Mouse (Mus musculus) lung, embryonic 14.5 days (tissue): ENCODE results near the gene Prr12. TPM values are rescaled to one million over a fixed set of nuclear protein-coding genes. Genes with fewer than 3 reads are reported as not detected.

Experiments
- ATAC-seq: fragments of 200-750 bp; cut with Nextera tagmentation; 2 replicates; pipeline ENCODE4 v1.8.0; 2017; ENCODE audit warnings: mild to moderate bottlenecking, moderate TSS enrichment, moderate library complexity; ENCODE audit not compliant: insufficient read depth
- DNase-seq: peaks from one replicate; pipeline ENCODE4 v3.0.0-alpha.2; 2015
- H3K27ac ChIP-seq: fragments of 300-500 bp; sonication (generic); 2 replicates; pipeline ENCODE4 v1.5.1; 2014; ENCODE audit warnings: low read depth, mild to moderate bottlenecking, moderate library complexity
- H3K27me3 ChIP-seq: fragments of 300-500 bp; sonication (generic); 2 replicates; pipeline ENCODE4 v1.6.1; 2014; ENCODE audit warnings: low read length, control low read depth; ENCODE audit not compliant: insufficient read depth
- H3K36me3 ChIP-seq: fragments of 300-500 bp; sonication (generic); 2 replicates; pipeline ENCODE4 v1.6.1; 2014; ENCODE audit warnings: control low read depth; ENCODE audit not compliant: insufficient read depth
- H3K4me1 ChIP-seq: fragments of 300-500 bp; sonication (generic); 2 replicates; pipeline ENCODE4 v1.6.1; 2014; ENCODE audit warnings: antibody characterized with exemption, control low read depth; ENCODE audit not compliant: insufficient read depth
- H3K4me2 ChIP-seq: fragments of 300-500 bp; sonication (generic); 2 replicates; pipeline ENCODE4 v1.6.1; 2014; ENCODE audit warnings: mild to moderate bottlenecking
- H3K4me3 ChIP-seq: fragments of 300-500 bp; sonication (generic); 2 replicates; pipeline ENCODE4 v1.5.1; 2014; ENCODE audit warnings: low read depth, low read length
- H3K9ac ChIP-seq: fragments of 300-500 bp; sonication (generic); 2 replicates; pipeline ENCODE4 v1.6.1; 2014
- H3K9me3 ChIP-seq: fragments of 300-500 bp; sonication (generic); 2 replicates; pipeline ENCODE4 v1.6.1; 2016; ENCODE audit warnings: low read depth, low read length, control low read depth
- CTCF ChIP-seq: IDR thresholded peaks from 2 replicates; pipeline ENCODE4 v1.5.1; 2016; ENCODE audit warnings: antibody characterized with exemption, low read depth
- WGBS: fragments of 180-500 bp; shearing (Covaris S2); extraction: QIAGEN DNeasy Blood & Tissue Kit; methylation state at CpG from one replicate; pipeline ENCODE4 v1.1.7; 2014; 5-methylcytosine and 5-hydroxymethylcytosine counted together
- polyA plus RNA-seq: library from polyadenylated mRNA; unstranded; fragments of >200 nt; fragmentation: Nextera tagmentation; extraction: Ambion mirVana; gene quantifications from 2 replicates; pipeline ENCODE4 v1.2.1, GENCODE M21; 2014

Gene Prr12
- polyA plus RNA-seq, 1 experiment from 2014 or later, result 16.2 TPM

DNA sequence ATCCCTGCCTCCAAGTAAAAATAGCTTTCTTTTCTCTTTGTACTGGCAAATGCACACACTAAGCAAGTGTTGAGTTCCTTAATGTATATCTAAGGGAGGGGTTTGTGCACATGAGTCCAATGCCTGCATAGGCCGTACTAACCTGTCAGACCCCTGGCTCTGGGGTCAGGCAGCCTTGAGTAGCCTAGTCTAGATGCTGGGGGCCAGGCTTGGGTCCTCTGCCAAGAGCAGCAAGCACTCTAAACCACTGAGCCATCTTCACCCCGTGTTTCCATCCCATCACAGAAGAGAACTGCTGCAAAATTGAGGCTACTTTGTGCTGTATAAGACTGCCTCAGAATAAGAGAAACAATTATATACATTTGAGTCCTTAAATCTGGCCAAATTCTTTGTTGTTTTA lies 25.1 kb upstream of the Prr12 start:
- Histone ChIP-seq H3K27me3 (no peaks in the 10 kb centered on the region), H3K4me3 (no peak overlapping the region), H3K9ac (no peak overlapping the region), H3K4me1 (no peaks in the 10 kb centered on the region), H3K9me3 (no peaks in the 10 kb centered on the region), H3K27ac (no peak overlapping the region), H3K4me2 (no peak overlapping the region), H3K36me3 (peaks cover 56% of the 10 kb centered on the region)
- WGBS, result 82% methylated on average over 2 of the region's 2 CpGs
- ATAC-seq, result no peak
- TF ChIP-seq CTCF, result no peak
- no peak for DNase-seq

DNA sequence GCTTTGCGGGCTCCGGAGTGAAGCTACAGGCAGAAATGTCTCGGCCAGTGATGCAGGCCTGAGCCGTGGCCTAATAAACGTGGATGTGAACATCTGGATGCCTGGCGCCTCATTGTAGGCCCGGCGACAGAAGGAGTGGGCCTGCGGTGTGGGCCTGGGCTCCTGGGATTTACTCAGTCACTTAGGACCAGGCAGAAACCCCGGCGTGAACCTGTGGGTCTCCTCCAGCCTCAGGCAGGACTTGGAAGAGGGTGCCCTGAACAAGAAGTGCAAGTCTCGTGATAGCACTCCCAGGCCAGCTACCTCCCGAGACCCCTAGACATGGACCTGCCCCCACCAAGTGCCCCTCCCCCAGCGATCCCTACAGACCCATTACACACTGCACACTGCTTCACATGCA lies 24.6 kb upstream of the Prr12 start:
- no peaks in the 10 kb centered on the region for H3K27me3 ChIP-seq
- no peak overlapping the region for H3K4me2 ChIP-seq
- H3K4me1 ChIP-seq, result no peaks in the 10 kb centered on the region
- DNase-seq (no peak), ATAC-seq (no peak)
- WGBS, result 85% methylated on average over 14 of the region's 14 CpGs
- H3K36me3 ChIP-seq, result peaks cover 51% of the 10 kb centered on the region
- TF ChIP-seq CTCF, result no peak
- no peak overlapping the region for H3K27ac ChIP-seq
- H3K4me3 ChIP-seq, result no peak overlapping the region
- H3K9me3 ChIP-seq, result no peaks in the 10 kb centered on the region
- H3K9ac ChIP-seq, result no peak overlapping the region

DNA sequence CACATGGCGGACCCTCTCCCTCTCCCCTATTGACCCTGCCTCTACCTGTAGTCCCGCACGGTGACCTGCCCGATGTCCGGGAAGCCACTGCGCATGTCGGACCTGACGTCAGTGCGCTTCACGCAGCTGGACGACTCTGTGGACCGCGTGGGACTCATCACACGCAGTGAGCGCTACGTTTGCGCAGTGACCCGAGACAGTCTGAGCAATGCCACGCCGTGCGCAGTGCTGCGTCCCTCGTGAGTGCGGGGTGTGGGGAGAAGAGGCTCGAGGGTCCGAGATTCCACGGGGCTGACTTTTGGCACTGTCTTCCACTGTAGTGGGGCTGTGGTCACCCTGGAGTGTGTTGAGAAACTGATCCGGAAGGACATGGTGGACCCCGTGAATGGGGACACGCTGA lies 23.8 kb upstream of the Prr12 start:
- DNase-seq (no peak), ATAC-seq (no peak)
- H3K9me3 ChIP-seq, result no peaks in the 10 kb centered on the region
- H3K4me1 ChIP-seq, result no peaks in the 10 kb centered on the region
- no peak overlapping the region for H3K9ac ChIP-seq
- peaks cover 46% of the 10 kb centered on the region for H3K36me3 ChIP-seq
- 83% methylated on average over 30 of the region's 30 CpGs for WGBS
- no peak for TF ChIP-seq CTCF
- H3K4me2 ChIP-seq, result no peak overlapping the region
- no peak overlapping the region for H3K4me3 ChIP-seq
- H3K27me3 ChIP-seq, result no peaks in the 10 kb centered on the region
- no peak overlapping the region for H3K27ac ChIP-seq

- H3K36me3 ChIP-seq, result peaks cover 46% of the 10 kb centered on the region
- H3K4me1 ChIP-seq, result no peaks in the 10 kb centered on the region
- H3K9ac ChIP-seq, result no peak overlapping the region
- WGBS, result 68% methylated on average over 4 of the region's 4 CpGs
- ATAC-seq (no peak), DNase-seq (no peak)
- H3K27ac ChIP-seq, result no peak overlapping the region
- H3K4me3 ChIP-seq, result no peak overlapping the region
- no peak overlapping the region for H3K4me2 ChIP-seq
- TF ChIP-seq CTCF, result no peak
- H3K9me3 ChIP-seq, result no peaks in the 10 kb centered on the region
- no peaks in the 10 kb centered on the region for H3K27me3 ChIP-seq
Observed at GRCm38 (mm10) chr7:45075405-45075804, 22.7 kb upstream of the Prr12 start.

DNA sequence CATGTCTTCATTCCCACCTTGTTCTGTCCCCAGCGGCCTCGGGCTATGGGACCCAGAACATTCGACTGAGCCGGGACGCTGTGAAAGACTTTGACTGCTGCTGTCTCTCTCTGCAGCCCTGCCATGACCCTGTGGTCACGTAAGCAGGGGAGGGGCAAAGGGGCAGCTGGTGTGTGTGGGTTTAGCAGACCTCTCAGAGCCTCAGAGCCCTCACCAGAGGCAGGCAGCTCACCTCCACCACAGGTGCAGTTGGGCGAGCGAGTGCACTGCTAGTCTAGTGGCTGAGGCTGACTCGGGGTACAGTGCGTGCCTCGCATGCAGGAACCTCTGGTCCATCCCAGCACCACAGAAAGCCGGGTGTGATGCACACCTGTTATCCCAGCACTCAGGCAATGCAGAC lies 21.3 kb upstream of the Prr12 start:
- no peak for TF ChIP-seq CTCF
- ATAC-seq (no peak), DNase-seq (no peak)
- Histone ChIP-seq H3K9ac (no peak overlapping the region), H3K9me3 (no peaks in the 10 kb centered on the region), H3K27me3 (no peaks in the 10 kb centered on the region), H3K4me3 (no peak overlapping the region), H3K4me1 (no peaks in the 10 kb centered on the region), H3K4me2 (no peak overlapping the region), H3K27ac (no peak overlapping the region), H3K36me3 (peaks cover 46% of the 10 kb centered on the region)
- WGBS, result 84% methylated on average over 12 of the region's 12 CpGs

- 70% methylated on average over 7 of the region's 7 CpGs for WGBS
- Histone ChIP-seq H3K27ac (no peak overlapping the region), H3K4me3 (no peak overlapping the region), H3K9me3 (no peaks in the 10 kb centered on the region), H3K4me1 (no peaks in the 10 kb centered on the region), H3K4me2 (no peak overlapping the region), H3K9ac (no peak overlapping the region), H3K36me3 (peaks cover 44% of the 10 kb centered on the region), H3K27me3 (no peaks in the 10 kb centered on the region)
- DNase-seq, result no peak
- no peak for TF ChIP-seq CTCF
- no peak for ATAC-seq
Observed at GRCm38 (mm10) chr7:45073171-45073707, 20.6 kb upstream of the Prr12 start.

DNA sequence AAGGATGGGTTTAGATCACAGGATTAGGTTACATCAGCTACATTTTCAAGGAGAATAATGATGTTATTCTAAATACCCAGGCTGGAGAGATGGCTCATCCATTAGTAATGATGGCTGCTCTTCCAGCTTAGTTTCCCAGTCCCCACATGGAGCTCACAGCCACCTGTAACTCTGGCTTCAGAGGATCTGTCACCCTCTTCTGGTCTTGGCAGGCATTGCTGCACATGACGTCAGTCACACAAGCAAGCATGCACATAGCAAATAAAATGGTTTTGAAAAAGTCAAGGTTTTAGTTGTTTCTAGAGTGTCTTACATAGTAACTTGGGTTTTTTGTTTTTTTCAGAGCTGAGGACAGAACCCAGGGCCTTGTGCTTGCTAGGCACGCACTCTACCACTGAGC lies 19.5 kb upstream of the Prr12 start:
- Histone ChIP-seq H3K27ac (no peak overlapping the region), H3K4me3 (no peak overlapping the region), H3K9ac (no peak overlapping the region), H3K27me3 (no peaks in the 10 kb centered on the region), H3K4me2 (no peak overlapping the region), H3K4me1 (no peaks in the 10 kb centered on the region), H3K9me3 (no peaks in the 10 kb centered on the region), H3K36me3 (peaks cover 33% of the 10 kb centered on the region)
- ATAC-seq, result no peak
- peak; percentile 35 for DNase-seq
- whole genome bisulfite sequencing, result 74% methylated on average over 2 of the region's 2 CpGs
- peak; percentile 46; the same call in 1 of the 2 replicates for TF ChIP-seq CTCF

DNA sequence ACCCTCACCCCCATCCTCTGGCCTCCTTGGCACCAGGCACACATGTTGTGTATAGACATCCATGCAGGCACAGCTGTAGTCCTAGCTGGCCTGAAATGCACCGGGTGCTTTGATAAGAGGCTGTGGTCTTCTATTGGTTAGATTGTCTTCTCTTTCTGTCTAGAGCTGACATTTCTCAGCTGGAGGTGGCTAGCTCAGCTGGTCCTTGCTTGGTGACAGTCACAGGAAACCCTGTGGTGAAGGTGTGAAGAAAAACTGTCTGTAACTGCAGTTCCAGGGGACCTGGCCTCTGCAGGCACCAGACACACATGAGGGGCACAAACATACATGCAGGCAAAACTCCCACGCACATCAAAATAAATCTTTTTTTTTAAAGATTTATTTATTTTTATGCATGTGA lies 17.0 kb upstream of the Prr12 start:
- H3K4me3 ChIP-seq, result no peak overlapping the region
- 70% methylated on average over 2 of the region's 2 CpGs for WGBS
- ATAC-seq (no peak), DNase-seq (no peak)
- H3K4me1 ChIP-seq, result no peaks in the 10 kb centered on the region
- peaks cover 11% of the 10 kb centered on the region; the same call in 1 of the 2 replicates for H3K36me3 ChIP-seq
- no peak overlapping the region for H3K4me2 ChIP-seq
- H3K9me3 ChIP-seq, result no peaks in the 10 kb centered on the region
- H3K27me3 ChIP-seq, result no peaks in the 10 kb centered on the region
- H3K27ac ChIP-seq, result no peak overlapping the region
- H3K9ac ChIP-seq, result no peak overlapping the region
- no peak for TF ChIP-seq CTCF
